Mouse (Mus musculus): ENCODE measurements around the gene Higd1c. TPM values are rescaled to one million over a fixed set of nuclear protein-coding genes. Genes with fewer than 3 reads are reported as not detected.

The Higd1c gene
- polyA plus RNA-seq, 1 experiment from 2014 or later: not detected

GRCm38 (mm10) chr15:100380104-100380503 is 15.8 kb downstream of the Higd1c start:
- Histone ChIP-seq H3K4me2 (ENCODE audit: low read length) (no peak overlapping the region), H3K36me3 (ENCODE audit: control insufficient read depth, insufficient read depth, low read length) (no peaks in the 10 kb centered on the region), H3K4me1 (ENCODE audit: control insufficient read depth, insufficient read depth, low read length) (no peaks in the 10 kb centered on the region), H3K9ac (ENCODE audit: low read length) (no peak overlapping the region), H3K4me3 (ENCODE audit: low read depth, low read length) (no peak overlapping the region), H3K9me3 (replicated peaks; ENCODE audit: control insufficient read depth, low read length) (no peaks in the 10 kb centered on the region), H3K27me3 (replicated peaks; ENCODE audit: control insufficient read depth, insufficient read depth, low read length) (no peaks in the 10 kb centered on the region), H3K27ac (ENCODE audit: low read depth, low read length) (no peak overlapping the region)
- WGBS: 75% methylated on average over 2 of the region's 2 CpGs
- ATAC-seq (no peak), DNase-seq (ENCODE audit: low spot score) (no peak)

- Histone ChIP-seq H3K27me3 (replicated peaks; ENCODE audit: control insufficient read depth, insufficient read depth, low read length) (no peaks in the 10 kb centered on the region), H3K4me1 (ENCODE audit: control insufficient read depth, insufficient read depth, low read length) (no peaks in the 10 kb centered on the region), H3K4me3 (ENCODE audit: low read depth, low read length) (no peak overlapping the region), H3K9ac (ENCODE audit: low read length) (no peak overlapping the region), H3K27ac (ENCODE audit: low read depth, low read length) (no peak overlapping the region), H3K4me2 (ENCODE audit: low read length) (no peak overlapping the region), H3K9me3 (replicated peaks; ENCODE audit: control insufficient read depth, low read length) (no peaks in the 10 kb centered on the region), H3K36me3 (ENCODE audit: control insufficient read depth, insufficient read depth, low read length) (no peaks in the 10 kb centered on the region)
- 89% methylated on average over 9 of the region's 9 CpGs for WGBS
- DNase-seq (ENCODE audit: low spot score) (no peak), ATAC-seq (no peak)
Measured at GRCm38 (mm10) chr15:100385705-100386104, 21.4 kb downstream of the Higd1c start.

- Histone ChIP-seq H3K4me3 (ENCODE audit: low read depth, low read length) (no peak overlapping the region), H3K27me3 (replicated peaks; ENCODE audit: control insufficient read depth, insufficient read depth, low read length) (no peaks in the 10 kb centered on the region), H3K4me2 (ENCODE audit: low read length) (no peak overlapping the region), H3K27ac (ENCODE audit: low read depth, low read length) (no peak overlapping the region), H3K36me3 (ENCODE audit: control insufficient read depth, insufficient read depth, low read length) (0 out of 2 replicates have a peak, but pooled peaks cover 2% of the 10 kb centered on the region), H3K4me1 (ENCODE audit: control insufficient read depth, insufficient read depth, low read length) (no peaks in the 10 kb centered on the region), H3K9ac (ENCODE audit: low read length) (no peak overlapping the region), H3K9me3 (replicated peaks; ENCODE audit: control insufficient read depth, low read length) (no peaks in the 10 kb centered on the region)
- DNase-seq (ENCODE audit: low spot score) (no peak), ATAC-seq (no peak)
- 94% methylated on average over 17 of the region's 17 CpGs for WGBS
Measured at GRCm38 (mm10) chr15:100387544-100388223, 23.3 kb downstream of the Higd1c start.

- Histone ChIP-seq H3K4me3 (ENCODE audit: low read depth, low read length) (no peak overlapping the region), H3K27me3 (replicated peaks; ENCODE audit: control insufficient read depth, insufficient read depth, low read length) (no peaks in the 10 kb centered on the region), H3K9me3 (replicated peaks; ENCODE audit: control insufficient read depth, low read length) (no peaks in the 10 kb centered on the region), H3K4me1 (ENCODE audit: control insufficient read depth, insufficient read depth, low read length) (no peaks in the 10 kb centered on the region), H3K4me2 (ENCODE audit: low read length) (no peak overlapping the region), H3K9ac (ENCODE audit: low read length) (no peak overlapping the region), H3K36me3 (ENCODE audit: control insufficient read depth, insufficient read depth, low read length) (peaks cover 9% of the 10 kb centered on the region), H3K27ac (ENCODE audit: low read depth, low read length) (no peak overlapping the region)
- DNase-seq (ENCODE audit: low spot score): no peak
- ATAC-seq: no peak
- WGBS: 88% methylated on average over 16 of the region's 16 CpGs
Measured at GRCm38 (mm10) chr15:100388224-100388835, 24.0 kb downstream of the Higd1c start.

- Histone ChIP-seq H3K27ac (ENCODE audit: low read depth, low read length) (no peak overlapping the region), H3K4me1 (ENCODE audit: control insufficient read depth, insufficient read depth, low read length) (no peaks in the 10 kb centered on the region), H3K9ac (ENCODE audit: low read length) (no peak overlapping the region), H3K4me3 (ENCODE audit: low read depth, low read length) (no peak overlapping the region), H3K27me3 (replicated peaks; ENCODE audit: control insufficient read depth, insufficient read depth, low read length) (no peaks in the 10 kb centered on the region), H3K36me3 (ENCODE audit: control insufficient read depth, insufficient read depth, low read length) (peaks cover 14% of the 10 kb centered on the region), H3K4me2 (ENCODE audit: low read length) (no peak overlapping the region), H3K9me3 (replicated peaks; ENCODE audit: control insufficient read depth, low read length) (no peaks in the 10 kb centered on the region)
- 61% methylated on average over 9 of the region's 9 CpGs for WGBS
- no peak for DNase-seq (ENCODE audit: low spot score)
- ATAC-seq: no peak
Measured at GRCm38 (mm10) chr15:100388886-100389285, 24.5 kb downstream of the Higd1c start.

- H3K9ac ChIP-seq (ENCODE audit: low read length): no peak overlapping the region
- H3K4me3 ChIP-seq (ENCODE audit: low read depth, low read length): no peak overlapping the region
- peaks cover 30% of the 10 kb centered on the region for H3K36me3 ChIP-seq (ENCODE audit: control insufficient read depth, insufficient read depth, low read length)
- ATAC-seq (no peak), DNase-seq (ENCODE audit: low spot score) (no peak)
- H3K4me2 ChIP-seq (ENCODE audit: low read length): no peak overlapping the region
- no peaks in the 10 kb centered on the region for H3K9me3 ChIP-seq (replicated peaks; ENCODE audit: control insufficient read depth, low read length)
- WGBS: 83% methylated on average over 7 of the region's 7 CpGs
- no peaks in the 10 kb centered on the region for H3K27me3 ChIP-seq (replicated peaks; ENCODE audit: control insufficient read depth, insufficient read depth, low read length)
- no peaks in the 10 kb centered on the region for H3K4me1 ChIP-seq (ENCODE audit: control insufficient read depth, insufficient read depth, low read length)
- H3K27ac ChIP-seq (ENCODE audit: low read depth, low read length): no peak overlapping the region
Measured at GRCm38 (mm10) chr15:100391066-100391465, 26.7 kb downstream of the Higd1c start.

- H3K27me3 ChIP-seq (replicated peaks; ENCODE audit: control insufficient read depth, insufficient read depth, low read length): no peaks in the 10 kb centered on the region
- no peak for DNase-seq (ENCODE audit: low spot score)
- no peak overlapping the region for H3K4me3 ChIP-seq (ENCODE audit: low read depth, low read length)
- no peaks in the 10 kb centered on the region for H3K4me1 ChIP-seq (ENCODE audit: control insufficient read depth, insufficient read depth, low read length)
- ATAC-seq: no peak
- 95% methylated on average over 7 of the region's 7 CpGs for WGBS
- H3K27ac ChIP-seq (ENCODE audit: low read depth, low read length): no peak overlapping the region
- H3K9me3 ChIP-seq (replicated peaks; ENCODE audit: control insufficient read depth, low read length): no peaks in the 10 kb centered on the region
- no peak overlapping the region for H3K4me2 ChIP-seq (ENCODE audit: low read length)
- H3K36me3 ChIP-seq (ENCODE audit: control insufficient read depth, insufficient read depth, low read length): peaks cover 35% of the 10 kb centered on the region
- H3K9ac ChIP-seq (ENCODE audit: low read length): no peak overlapping the region
Measured at GRCm38 (mm10) chr15:100391599-100391998, 27.3 kb downstream of the Higd1c start.

GRCm38 (mm10) chr15:100393016-100393415 is 28.7 kb downstream of the Higd1c start:
- ATAC-seq (no peak), DNase-seq (ENCODE audit: low spot score) (no peak)
- 89% methylated on average over 11 of the region's 11 CpGs for WGBS
- no peak overlapping the region for H3K9ac ChIP-seq (ENCODE audit: low read length)
- no peak overlapping the region for H3K4me2 ChIP-seq (ENCODE audit: low read length)
- H3K4me1 ChIP-seq (ENCODE audit: control insufficient read depth, insufficient read depth, low read length): no peaks in the 10 kb centered on the region
- H3K27me3 ChIP-seq (replicated peaks; ENCODE audit: control insufficient read depth, insufficient read depth, low read length): no peaks in the 10 kb centered on the region
- H3K27ac ChIP-seq (ENCODE audit: low read depth, low read length): no peak overlapping the region
- peaks cover 48% of the 10 kb centered on the region for H3K36me3 ChIP-seq (ENCODE audit: control insufficient read depth, insufficient read depth, low read length)
- no peaks in the 10 kb centered on the region for H3K9me3 ChIP-seq (replicated peaks; ENCODE audit: control insufficient read depth, low read length)
- no peak overlapping the region for H3K4me3 ChIP-seq (ENCODE audit: low read depth, low read length)

GRCm38 (mm10) chr15:100395561-100395960 is 31.2 kb downstream of the Higd1c start:
- no peak for ATAC-seq
- peaks cover 72% of the 10 kb centered on the region for H3K36me3 ChIP-seq (ENCODE audit: control insufficient read depth, insufficient read depth, low read length)

More at GRCm38 (mm10) chr15:100395561-100395960, 31.2 kb downstream of the Higd1c start:
- Histone ChIP-seq H3K4me1 (ENCODE audit: control insufficient read depth, insufficient read depth, low read length) (no peaks in the 10 kb centered on the region), H3K9me3 (replicated peaks; ENCODE audit: control insufficient read depth, low read length) (no peaks in the 10 kb centered on the region), H3K4me3 (ENCODE audit: low read depth, low read length) (no peak overlapping the region), H3K27ac (ENCODE audit: low read depth, low read length) (no peak overlapping the region), H3K27me3 (replicated peaks; ENCODE audit: control insufficient read depth, insufficient read depth, low read length) (no peaks in the 10 kb centered on the region), H3K4me2 (ENCODE audit: low read length) (no peak overlapping the region), H3K9ac (ENCODE audit: low read length) (no peak overlapping the region)
- no peak for DNase-seq (ENCODE audit: low spot score)
- WGBS: 92% methylated on average over 3 of the region's 3 CpGs
